Mouse (Mus musculus) E14TG2a.4 (cell line): ENCODE results near the gene Spred1.

Experiments
- CTCF ChIP-seq: conservative IDR thresholded peaks from 2 replicates; pipeline ENCODE4 v1.5.1; 2014; ENCODE audit warnings: low read length
- NANOG ChIP-seq: IDR thresholded peaks from 2 replicates; pipeline ENCODE4 v1.6.1; 2014; ENCODE audit warnings: borderline replicate concordance, low read length, mixed read lengths

DNA sequence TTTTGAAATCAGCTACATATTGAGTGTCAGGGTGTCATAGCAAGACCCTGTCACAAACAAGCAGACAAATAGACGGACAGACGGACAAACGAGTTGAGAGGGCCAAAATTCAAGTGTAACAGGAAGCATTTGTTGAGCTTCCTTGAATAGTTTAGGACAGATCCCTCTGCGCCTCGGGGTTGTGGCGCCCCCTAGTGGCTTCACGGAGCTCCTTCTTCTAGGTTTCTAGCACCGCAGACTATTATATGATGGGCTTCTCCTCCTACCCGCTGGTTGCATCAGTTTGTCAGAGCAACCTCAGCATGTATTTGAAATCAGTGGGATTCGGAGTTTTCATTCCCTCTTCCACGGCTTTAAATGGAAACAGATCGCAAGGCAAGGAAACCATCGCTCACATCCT is 110.1 kb downstream of the Spred1 start:
- TF ChIP-seq CTCF (peak; percentile 87), NANOG (no peak)
